Mouse (Mus musculus) ES-E14 (cell line): ENCODE data around the gene Slit2.

Experiments
- CHD2 ChIP-seq: IDR thresholded peaks from 2 replicates; pipeline ENCODE4 v1.6.1; 2014; ENCODE audit warnings: mild to moderate bottlenecking, low read depth, low read length, inconsistent platforms
- MAFK ChIP-seq: IDR thresholded peaks from 2 replicates; pipeline ENCODE4 v1.6.1; 2014; ENCODE audit warnings: mild to moderate bottlenecking, low read depth, low read length, inconsistent platforms; ENCODE audit not compliant: insufficient read depth
- ZC3H11A ChIP-seq: IDR thresholded peaks from 2 replicates; pipeline ENCODE4 v1.6.1; 2012; ENCODE audit warnings: low read depth, mild to moderate bottlenecking, inconsistent platforms, low read length, borderline replicate concordance

DNA sequence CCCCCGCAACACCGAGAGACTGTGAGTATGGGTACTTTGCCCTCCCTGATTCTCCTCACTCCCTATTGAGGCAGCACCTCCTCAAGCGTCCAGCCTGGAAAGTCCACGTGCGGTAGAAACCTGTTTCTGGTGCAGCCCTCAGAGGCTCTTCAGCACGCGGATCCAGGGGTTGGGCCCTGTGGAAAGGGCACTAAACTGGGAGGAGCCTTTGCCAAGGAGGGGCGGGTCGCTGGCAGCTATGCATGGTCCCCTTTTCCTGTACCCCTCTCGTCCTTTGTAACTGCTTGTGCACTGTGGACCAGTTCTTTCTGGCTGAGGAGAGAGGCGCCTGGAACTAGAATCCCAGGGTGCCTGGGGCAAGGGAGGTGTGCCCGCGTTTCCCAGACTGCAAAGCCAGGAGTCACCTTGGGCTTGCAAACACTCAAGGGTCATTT, 2.3 kb downstream of the Slit2 start:
- no peak for TF ChIP-seq CHD2
- TF ChIP-seq ZC3H11A: no peak
- no peak for TF ChIP-seq MAFK
